Mouse (Mus musculus): ENCODE measurements around the gene Sgta. TPM values are rescaled to one million over a fixed set of nuclear protein-coding genes. Genes with fewer than 3 reads are reported as not detected.
A peak's percentile ranks its signal among the peaks of the same experiment; 100 is the strongest.

The Sgta gene
- polyA plus RNA-seq, 1 experiment: 222 TPM

DNA sequence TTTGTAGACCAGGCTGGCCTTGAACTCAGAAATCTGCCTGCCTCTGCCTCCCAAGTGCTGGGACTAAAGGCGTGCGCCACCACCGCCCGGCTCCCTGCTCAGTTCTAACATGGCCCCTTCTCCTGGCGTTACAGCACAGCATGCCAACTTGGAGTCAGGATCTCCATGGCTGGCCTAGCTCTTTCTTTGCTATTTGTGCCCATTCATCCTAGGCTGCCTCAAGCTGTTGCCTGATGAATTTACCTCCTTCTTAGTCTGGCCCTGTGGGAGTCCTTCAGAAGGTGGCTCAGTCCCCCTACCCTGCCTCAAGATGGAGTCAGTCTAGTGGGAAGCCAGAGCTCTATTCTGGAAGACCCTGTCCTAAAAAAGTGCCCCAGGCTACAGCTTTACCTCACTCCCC is 33.1 kb downstream of the Sgta start:
- peaks cover 10% of the 10 kb centered on the region for H3K36me3 ChIP-seq (ENCODE audit: control insufficient read depth, insufficient read depth, low read length)
- no peak overlapping the region for H3K4me3 ChIP-seq (ENCODE audit: low read depth, low read length)
- H3K27me3 ChIP-seq (ENCODE audit: control insufficient read depth, insufficient read depth, low read length): peaks cover 23% of the 10 kb centered on the region
- no peak for TF ChIP-seq CTCF (IDR thresholded peaks at IDR 0.05; ENCODE audit: extremely low read depth, insufficient read length, insufficient replicate concordance, low read depth, low read length)
- no peak for TF ChIP-seq POLR2A (IDR thresholded peaks at IDR 0.05; ENCODE audit: low read depth, low read length)
- WGBS: 90% methylated on average over 5 of the region's 5 CpGs
- H3K27ac ChIP-seq (ENCODE audit: insufficient read depth, low read depth, low read length): no peak overlapping the region
- peaks cover 2% of the 10 kb centered on the region; the same call in 1 of the 2 replicates for H3K4me1 ChIP-seq (ENCODE audit: control insufficient read depth, insufficient read depth, insufficient read length, low read length)

GRCm38 (mm10) chr10:81025639-81026275 is 34.2 kb downstream of the Sgta start, which contains the start of gene Diras1:
TSS of gene Diras1 (minus strand) at chr10:81025662.
- H3K4me3 ChIP-seq (ENCODE audit: low read depth, low read length): peak within 1 kb of the TSS; percentile 40
- WGBS: 38% methylated on average over 12 of the region's 12 CpGs
- peaks cover 2% of the 10 kb centered on the region for H3K36me3 ChIP-seq (ENCODE audit: control insufficient read depth, insufficient read depth, low read length)
- TF ChIP-seq CTCF (IDR thresholded peaks at IDR 0.05; ENCODE audit: extremely low read depth, insufficient read length, insufficient replicate concordance, low read depth, low read length) (no peak), POLR2A (IDR thresholded peaks at IDR 0.05; ENCODE audit: low read depth, low read length) (no peak)
- peaks cover 23% of the 10 kb centered on the region for H3K27me3 ChIP-seq (ENCODE audit: control insufficient read depth, insufficient read depth, low read length)
- peaks cover 2% of the 10 kb centered on the region; the same call in 1 of the 2 replicates for H3K4me1 ChIP-seq (ENCODE audit: control insufficient read depth, insufficient read depth, insufficient read length, low read length)
- H3K27ac ChIP-seq (ENCODE audit: insufficient read depth, low read depth, low read length): no peak within 1 kb of the TSS

DNA sequence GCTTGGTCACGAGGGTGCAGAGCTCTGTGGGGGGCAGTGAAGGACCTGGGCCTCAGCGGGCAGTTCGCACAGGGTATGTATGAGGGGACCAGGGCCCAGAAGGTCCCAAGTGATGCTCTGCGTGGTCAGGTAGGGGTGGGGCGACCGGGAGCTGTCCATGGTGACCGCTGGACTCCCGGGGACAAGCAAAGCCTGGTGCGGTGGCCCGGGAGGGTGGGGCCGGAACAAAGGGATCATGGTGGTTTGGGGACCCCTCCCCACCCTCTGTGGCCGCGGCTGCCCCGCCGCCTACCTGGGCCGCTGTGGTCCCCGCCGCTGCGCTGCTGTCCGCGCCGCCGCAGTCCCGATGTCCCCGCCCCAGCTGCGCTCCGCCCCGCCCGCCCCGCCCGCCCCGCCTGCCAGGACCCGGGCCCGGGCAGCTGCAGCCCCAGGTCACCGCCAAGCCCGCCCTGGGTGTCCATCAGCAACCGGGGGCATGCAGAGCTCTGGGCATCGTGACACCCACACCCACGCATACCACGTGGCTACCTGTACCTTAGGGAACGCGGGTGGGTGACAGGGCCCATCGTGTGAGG is 34.8 kb downstream of the Sgta start:
- H3K27me3 ChIP-seq (ENCODE audit: control insufficient read depth, insufficient read depth, low read length): peaks cover 23% of the 10 kb centered on the region
- 3% methylated on average over 36 of the region's 43 CpGs for WGBS
- no peaks in the 10 kb centered on the region for H3K36me3 ChIP-seq (ENCODE audit: control insufficient read depth, insufficient read depth, low read length)
- no peak overlapping the region for H3K27ac ChIP-seq (ENCODE audit: insufficient read depth, low read depth, low read length)
- peak overlapping the region; percentile 40 for H3K4me3 ChIP-seq (ENCODE audit: low read depth, low read length)
- no peak for TF ChIP-seq POLR2A (IDR thresholded peaks at IDR 0.05; ENCODE audit: low read depth, low read length)
- no peak for TF ChIP-seq CTCF (IDR thresholded peaks at IDR 0.05; ENCODE audit: extremely low read depth, insufficient read length, insufficient replicate concordance, low read depth, low read length)
- peaks cover 2% of the 10 kb centered on the region; the same call in 1 of the 2 replicates for H3K4me1 ChIP-seq (ENCODE audit: control insufficient read depth, insufficient read depth, insufficient read length, low read length)

DNA sequence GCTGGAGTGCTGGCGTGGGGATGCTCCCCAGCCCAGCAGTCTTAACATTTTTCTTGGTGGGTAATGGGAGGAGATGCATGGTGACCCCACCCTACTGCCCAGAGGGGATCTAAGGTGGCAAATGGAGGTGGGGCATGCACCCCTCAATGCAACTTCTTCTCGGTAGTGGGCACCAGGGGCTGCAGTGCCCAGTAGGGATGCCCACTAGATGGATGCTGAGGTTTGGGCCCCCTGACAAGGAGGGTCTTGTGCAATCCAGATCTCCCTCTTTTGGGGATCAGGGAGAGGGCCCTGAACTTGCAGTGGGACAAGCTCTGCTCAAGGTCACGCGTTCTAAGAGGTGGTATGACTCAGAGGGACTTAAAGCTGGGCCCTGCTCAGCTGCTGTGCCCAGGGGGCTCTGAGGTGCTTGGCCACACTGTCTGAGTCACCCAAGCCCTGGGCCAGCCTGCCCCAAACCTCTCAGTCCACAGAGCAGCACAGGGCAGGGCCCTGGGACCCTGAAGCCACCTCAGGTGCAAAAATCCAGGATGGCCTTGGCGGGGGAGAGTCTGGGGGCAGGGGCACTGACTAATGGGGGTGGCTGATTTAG is 35.5 kb downstream of the Sgta start:
- Histone ChIP-seq H3K4me1 (ENCODE audit: control insufficient read depth, insufficient read depth, insufficient read length, low read length) (peaks cover 2% of the 10 kb centered on the region; the same call in 1 of the 2 replicates), H3K4me3 (ENCODE audit: low read depth, low read length) (no peak overlapping the region), H3K27me3 (ENCODE audit: control insufficient read depth, insufficient read depth, low read length) (peaks cover 23% of the 10 kb centered on the region), H3K27ac (ENCODE audit: insufficient read depth, low read depth, low read length) (no peak overlapping the region), H3K36me3 (ENCODE audit: control insufficient read depth, insufficient read depth, low read length) (no peaks in the 10 kb centered on the region)
- WGBS: 67% methylated on average over 5 of the region's 5 CpGs
- TF ChIP-seq POLR2A (IDR thresholded peaks at IDR 0.05; ENCODE audit: low read depth, low read length): no peak

DNA sequence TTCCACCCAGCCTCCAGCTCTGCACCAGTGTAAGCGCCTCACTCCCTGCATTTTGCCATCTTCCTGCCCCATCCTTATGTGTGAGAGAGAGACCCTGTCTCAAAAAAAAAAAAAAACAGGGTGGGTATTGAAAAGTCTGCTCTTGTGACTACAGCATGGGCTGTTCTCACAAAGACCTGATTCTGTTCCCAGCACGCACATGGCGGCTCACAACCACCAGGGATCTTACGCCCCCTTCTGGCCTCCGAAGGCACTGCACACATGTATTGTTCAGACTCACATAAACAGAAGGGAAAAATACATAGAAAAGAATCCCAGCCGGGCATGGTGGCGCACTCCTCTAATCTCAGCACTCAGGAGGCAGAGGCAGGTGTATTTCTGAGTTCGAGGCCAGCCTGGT is 37.2 kb downstream of the Sgta start:
- peaks cover 23% of the 10 kb centered on the region for H3K27me3 ChIP-seq (ENCODE audit: control insufficient read depth, insufficient read depth, low read length)
- H3K36me3 ChIP-seq (ENCODE audit: control insufficient read depth, insufficient read depth, low read length): no peaks in the 10 kb centered on the region
- no peak overlapping the region for H3K4me3 ChIP-seq (ENCODE audit: low read depth, low read length)
- peaks cover 2% of the 10 kb centered on the region; the same call in 1 of the 2 replicates for H3K4me1 ChIP-seq (ENCODE audit: control insufficient read depth, insufficient read depth, insufficient read length, low read length)
- WGBS: 57% methylated on average over 8 of the region's 8 CpGs
- H3K27ac ChIP-seq (ENCODE audit: insufficient read depth, low read depth, low read length): no peak overlapping the region
- no peak for TF ChIP-seq CTCF (IDR thresholded peaks at IDR 0.05; ENCODE audit: extremely low read depth, insufficient read length, insufficient replicate concordance, low read depth, low read length)
- TF ChIP-seq POLR2A (IDR thresholded peaks at IDR 0.05; ENCODE audit: low read depth, low read length): no peak

GRCm38 (mm10) chr10:81021547-81022110 is 38.4 kb downstream of the Sgta start:
- TF ChIP-seq CTCF (IDR thresholded peaks at IDR 0.05; ENCODE audit: extremely low read depth, insufficient read length, insufficient replicate concordance, low read depth, low read length) (no peak), POLR2A (IDR thresholded peaks at IDR 0.05; ENCODE audit: low read depth, low read length) (no peak)
- no peaks in the 10 kb centered on the region for H3K36me3 ChIP-seq (ENCODE audit: control insufficient read depth, insufficient read depth, low read length)
- 7% methylated on average over 25 of the region's 26 CpGs for WGBS
- H3K4me3 ChIP-seq (ENCODE audit: low read depth, low read length): no peak overlapping the region
- peaks cover 2% of the 10 kb centered on the region; the same call in 1 of the 2 replicates for H3K4me1 ChIP-seq (ENCODE audit: control insufficient read depth, insufficient read depth, insufficient read length, low read length)
- H3K27me3 ChIP-seq (ENCODE audit: control insufficient read depth, insufficient read depth, low read length): peaks cover 23% of the 10 kb centered on the region
- H3K27ac ChIP-seq (ENCODE audit: insufficient read depth, low read depth, low read length): no peak overlapping the region

DNA sequence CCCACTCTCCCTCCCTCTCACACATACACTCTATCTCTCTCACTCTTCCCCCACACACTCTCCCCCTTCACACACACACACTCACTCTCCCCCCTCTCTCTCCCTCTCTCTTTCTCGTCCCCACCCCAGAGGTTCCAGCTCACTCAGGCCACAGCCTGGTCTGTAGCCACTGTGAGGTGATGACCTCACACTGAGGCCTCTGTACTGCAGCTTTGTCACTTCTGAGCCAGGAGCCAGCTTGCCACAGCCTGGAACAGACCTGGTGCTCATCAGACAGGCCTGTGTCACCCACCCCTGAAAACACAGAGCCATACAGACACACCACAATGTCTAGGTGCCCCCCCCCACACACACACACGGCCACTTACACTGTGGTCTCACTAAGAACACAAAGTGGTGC is 39.8 kb downstream of the Sgta start:
- Histone ChIP-seq H3K27me3 (ENCODE audit: control insufficient read depth, insufficient read depth, low read length) (peaks cover 14% of the 10 kb centered on the region), H3K4me1 (ENCODE audit: control insufficient read depth, insufficient read depth, insufficient read length, low read length) (no peaks in the 10 kb centered on the region), H3K4me3 (ENCODE audit: low read depth, low read length) (no peak overlapping the region), H3K36me3 (ENCODE audit: control insufficient read depth, insufficient read depth, low read length) (no peaks in the 10 kb centered on the region), H3K27ac (ENCODE audit: insufficient read depth, low read depth, low read length) (no peak overlapping the region)
- WGBS: 50% methylated on average over 2 of the region's 2 CpGs
- no peak for TF ChIP-seq CTCF (IDR thresholded peaks at IDR 0.05; ENCODE audit: extremely low read depth, insufficient read length, insufficient replicate concordance, low read depth, low read length)
- TF ChIP-seq POLR2A (IDR thresholded peaks at IDR 0.05; ENCODE audit: low read depth, low read length): no peak

Measured in small intestine, adult 2 months (tissue).